Mouse (Mus musculus) erythroblast, embryonic 14.5 days (primary cell): ENCODE measurements at regions not wholly inside any gene's neighbourhood (a gene's known extent, or its start where the extent isn't known, plus 50 kb on each side); places are given as distances from the start of the nearest gene placed in this dataset.

Experiments used
- GATA1 ChIP-seq: IDR thresholded peaks from 2 replicates; pipeline ENCODE4 v1.6.1; 2012; ENCODE audit warnings: low read length, inconsistent platforms, mixed read lengths
- TAL1 ChIP-seq: IDR thresholded peaks from 3 replicates; pipeline ENCODE4 v1.6.1; 2012; ENCODE audit warnings: low read length, inconsistent platforms, mixed read lengths

- TF ChIP-seq TAL1 = no peak
- TF ChIP-seq GATA1 = no peak
These were observed 136.8 kb upstream of the Teddm2 start for GRCm38 (mm10) chr1:154036729-154037270.
